Mouse (Mus musculus): ENCODE data around the gene Mbnl3. TPM values are rescaled to one million over a fixed set of nuclear protein-coding genes. Genes with fewer than 3 reads are reported as not detected.

Gene Mbnl3
- polyA plus RNA-seq, 1 experiment from 2014 or later: 9.3 TPM

Small RNAs within 50 kb of the gene (microRNA-seq; reads per million reads assigned to microRNA genes)
- gene Gm23417: not detected

Other genes starting within 250 kb of the Mbnl3 start
- gene Rap2c, start 188.5 kb downstream of the Mbnl3 start, polyA plus RNA-seq (2015; fragmentation: Nextera tagmentation; extraction: Ambion mirVana): 18.0 TPM in 2 replicates